Mouse (Mus musculus): ENCODE results near the gene Cdc6. TPM values are rescaled to one million over a fixed set of nuclear protein-coding genes. Genes with fewer than 3 reads are reported as not detected.
A peak's percentile ranks its signal among the peaks of the same experiment; 100 is the strongest.

Cdc6 gene
- total and polyA plus RNA-seq, 3 experiments: 47.4 to 99.3 (median 81.3) TPM

GRCm38 (mm10) chr11:98858759-98859731, 48.6 kb upstream of the Cdc6 start:
- no peak overlapping the region for H3K27ac ChIP-seq (ENCODE audit: insufficient read depth, low read depth)
- DNase-seq (ENCODE audit: extremely low read depth): peak; percentile 88
- in situ Hi-C loops (cut with MboI; ENCODE audit: low pct_ligation_motif_present, low pct_unique_long_range_greater_than_20kb, low sequenced_read_pairs) (no loop called here), dilution Hi-C loops (cut with MboI; ENCODE audit: extremely low pct_ligation_motif_present, extremely low pct_unique_long_range_greater_than_20kb, low sequenced_read_pairs) (no loop called here)
- no peaks in the 10 kb centered on the region for H3K27me3 ChIP-seq (replicated peaks)
- no peak overlapping the region for H3K9ac ChIP-seq (ENCODE audit: insufficient read depth, low read depth)
- TF ChIP-seq JUND (conservative IDR thresholded peaks at IDR 0.05; ENCODE audit: low read depth, low read length): no peak
- TF ChIP-seq CTCF (conservative IDR thresholded peaks at IDR 0.05 in 1 of 2, IDR thresholded peaks at IDR 0.05 in 1 of 2; ENCODE audit: low read depth in 2 of 2, low read length in 2 of 2): peak; percentile 87 to 96
- peak; percentile 49 for TF ChIP-seq RAD21 (IDR thresholded peaks at IDR 0.05; ENCODE audit: low read depth, low read length)
- peak; percentile 31 for TF ChIP-seq ZNF384 (IDR thresholded peaks at IDR 0.05; ENCODE audit: low read depth, low read length)
- TF ChIP-seq KAT2A (IDR thresholded peaks at IDR 0.05; ENCODE audit: insufficient replicate concordance, low read length): no peak
- TF ChIP-seq E2F4 (IDR thresholded peaks at IDR 0.05; ENCODE audit: insufficient replicate concordance, low read depth, low read length): no peak
- no peak for TF ChIP-seq GABPA (IDR thresholded peaks at IDR 0.05; ENCODE audit: insufficient replicate concordance, low read depth, low read length)
- TF ChIP-seq MYC (IDR thresholded peaks at IDR 0.05; ENCODE audit: low read depth, low read length): peak; percentile 98
- peak; percentile 89 for TF ChIP-seq MAX (IDR thresholded peaks at IDR 0.05; ENCODE audit: low read length)
- peak; percentile 37 for TF ChIP-seq USF1 (IDR thresholded peaks at IDR 0.05; ENCODE audit: low read depth, low read length)
- peak; percentile 59; the same call in 1 of the 2 replicates for TF ChIP-seq NELFE (IDR thresholded peaks at IDR 0.05; ENCODE audit: low read depth, low read length)
- no peak for TF ChIP-seq ZMIZ1 (IDR thresholded peaks at IDR 0.05; ENCODE audit: low read depth, low read length)
- TF ChIP-seq SMC3 (IDR thresholded peaks at IDR 0.05; ENCODE audit: low read depth, low read length): peak; percentile 74
- TF ChIP-seq MXI1 (IDR thresholded peaks at IDR 0.05; ENCODE audit: low read depth, low read length): peak; percentile 76
- 0 out of 2 replicates have a peak overlapping the region, but pooled peaks have one; percentile 8 for H3K4me2 ChIP-seq (ENCODE audit: insufficient read depth, low read depth, poor library complexity, severe bottlenecking)
- no peaks in the 10 kb centered on the region for H3K9me3 ChIP-seq (replicated peaks; ENCODE audit: low read length)
- no peak overlapping the region for H3K4me3 ChIP-seq (replicated peaks in 1 of 3; ENCODE audit: low read depth in 2 of 3, low read length in 2 of 3, poor library complexity in 1 of 3)
- peaks cover 9 to 13% of the 10 kb centered on the region in 2 experiments for H3K4me1 ChIP-seq (ENCODE audit: control insufficient read depth in 1 of 2, insufficient read depth in 2 of 2)
- no peaks in the 10 kb centered on the region for H3K36me3 ChIP-seq (replicated peaks in 1 of 2; ENCODE audit: control insufficient read depth in 1 of 2, insufficient read depth in 1 of 2, low read length in 1 of 2)
- H3K79me2 ChIP-seq (replicated peaks; ENCODE audit: control insufficient read depth, extremely low read depth, insufficient read depth, poor library complexity, severe bottlenecking): no peaks in the 10 kb centered on the region; the same call in none of the 2 replicates

- H3K4me1 ChIP-seq (ENCODE audit: control insufficient read depth in 1 of 2, insufficient read depth in 2 of 2): peaks cover 9 to 19% of the 10 kb centered on the region in 2 experiments
- peak within 1 kb of the TSS; percentile 41 for H3K4me2 ChIP-seq (ENCODE audit: insufficient read depth, low read depth, poor library complexity, severe bottlenecking)
- H3K4me3 ChIP-seq (replicated peaks in 1 of 3; ENCODE audit: low read depth in 2 of 3, low read length in 2 of 3, poor library complexity in 1 of 3): peak within 1 kb of the TSS; percentile 73 to 90 (median 78)
- peak within 1 kb of the TSS; percentile 54; the same call in 1 of the 2 replicates for H3K27ac ChIP-seq (ENCODE audit: insufficient read depth, low read depth)
- dilution Hi-C loops (cut with MboI; ENCODE audit: extremely low pct_ligation_motif_present, extremely low pct_unique_long_range_greater_than_20kb, low sequenced_read_pairs): no loop called here
- no peaks in the 10 kb centered on the region for H3K9me3 ChIP-seq (replicated peaks; ENCODE audit: low read length)
- H3K79me2 ChIP-seq (replicated peaks; ENCODE audit: control insufficient read depth, extremely low read depth, insufficient read depth, poor library complexity, severe bottlenecking): peaks cover 22% of the 10 kb centered on the region
- H3K9ac ChIP-seq (ENCODE audit: insufficient read depth, low read depth): peak within 1 kb of the TSS; percentile 90
- H3K36me3 ChIP-seq (replicated peaks in 1 of 2; ENCODE audit: control insufficient read depth in 1 of 2, insufficient read depth in 1 of 2, low read length in 1 of 2): peaks cover 18 to 24% of the 10 kb centered on the region in 2 experiments
- H3K27me3 ChIP-seq (replicated peaks): no peaks in the 10 kb centered on the region
- DNase-seq (ENCODE audit: extremely low read depth): peak; percentile 99
- in situ Hi-C loops (cut with MboI; ENCODE audit: low pct_ligation_motif_present, low pct_unique_long_range_greater_than_20kb, low sequenced_read_pairs): loop anchor here (5.0 kb wide), 1 partner anchor 39 kb away; no protein-coding TSS in a partner anchor
- TF ChIP-seq MEF2A (IDR thresholded peaks at IDR 0.05; ENCODE audit: borderline replicate concordance, low read depth, low read length) (peak; percentile 76), IRF4 (IDR thresholded peaks at IDR 0.05; ENCODE audit: low read depth, low read length) (peak; percentile 61), ZC3H11A (IDR thresholded peaks at IDR 0.05; ENCODE audit: low read depth, low read length) (no peak), USF2 (conservative IDR thresholded peaks at IDR 0.05; ENCODE audit: low read depth, low read length) (no peak), SIN3A (IDR thresholded peaks at IDR 0.05; ENCODE audit: low read length) (peak; percentile 80; the same call in 1 of the 2 replicates), RAD21 (IDR thresholded peaks at IDR 0.05; ENCODE audit: low read depth, low read length) (no peak), TBP (conservative IDR thresholded peaks at IDR 0.05; ENCODE audit: low read depth, low read length) (0 out of 2 replicates have a peak, but pooled peaks have one; percentile 40), MAX (IDR thresholded peaks at IDR 0.05; ENCODE audit: low read length) (peak; percentile 98), POLR2A (IDR thresholded peaks at IDR 0.05; ENCODE audit: low read depth, low read length) (peak; percentile 98), USF1 (IDR thresholded peaks at IDR 0.05; ENCODE audit: low read depth, low read length) (peak; percentile 78), RCOR1 (conservative IDR thresholded peaks at IDR 0.05; ENCODE audit: low read depth, low read length) (no peak), GABPA (IDR thresholded peaks at IDR 0.05; ENCODE audit: insufficient replicate concordance, low read depth, low read length) (no peak), MAZ (IDR thresholded peaks at IDR 0.05; ENCODE audit: low read depth, low read length) (peak; percentile 94; the same call in 1 of the 2 replicates), ETS1 (conservative IDR thresholded peaks at IDR 0.05; ENCODE audit: low read depth, low read length) (peak; percentile 33; the same call in 1 of the 2 replicates), HCFC1 (IDR thresholded peaks at IDR 0.05; ENCODE audit: low read depth, low read length) (peak; percentile 87), UBTF (IDR thresholded peaks at IDR 0.05; ENCODE audit: low read depth, low read length) (no peak), MXI1 (IDR thresholded peaks at IDR 0.05; ENCODE audit: low read depth, low read length) (peak; percentile 91), POLR2AphosphoS2 (IDR thresholded peaks at IDR 0.05; ENCODE audit: low read depth, low read length) (no peak)
Measured at GRCm38 (mm10) chr11:98863028-98863750, 44.4 kb upstream of the Cdc6 start, which contains the start of gene Wipf2. Gene Wipf2 (plus strand): TSS chr11:98863638.
